Mouse (Mus musculus): ENCODE data around the gene Pmpca. TPM values are rescaled to one million over a fixed set of nuclear protein-coding genes. Genes with fewer than 3 reads are reported as not detected.
A peak's percentile ranks its signal among the peaks of the same experiment; 100 is the strongest.
"Not testable (repeated sequence)": the region's sequence is repeated elsewhere in the genome, so short reads cannot be mapped to it uniquely, and the experiment has no call there.

Pmpca gene
- polyA plus RNA-seq, 1 experiment from 2014 or later = 103 TPM

DNA sequence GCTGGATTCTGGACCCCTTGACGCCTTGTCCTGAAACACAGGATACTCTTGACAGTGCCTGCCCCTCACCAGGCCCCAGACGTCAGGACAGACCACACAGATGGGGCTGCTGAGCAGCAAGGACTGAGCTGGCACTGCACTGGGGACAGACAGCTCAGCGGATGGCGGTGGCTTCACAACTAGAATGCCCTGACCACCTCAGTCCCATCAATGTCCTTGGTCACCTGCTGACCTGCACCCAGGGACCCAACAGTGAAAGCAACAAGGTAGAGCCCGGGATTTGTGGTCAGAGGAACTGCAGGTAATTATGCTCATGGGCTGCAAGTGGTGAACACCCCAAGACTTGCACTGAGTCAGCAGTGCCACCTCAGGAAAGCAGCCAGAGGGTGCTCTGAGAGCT, 26.1 kb upstream of the Pmpca start:
- H3K9me3 ChIP-seq (replicated peaks; ENCODE audit: control insufficient read depth, low read length) = no peaks in the 10 kb centered on the region
- no peak overlapping the region for H3K4me2 ChIP-seq (ENCODE audit: low read depth, low read length)
- DNase-seq (ENCODE audit: low spot score) (no peak), ATAC-seq (replicated peaks; ENCODE audit: insufficient number of reproducible peaks, low FRiP score, low TSS enrichment, low read depth) (no peak)
- H3K4me1 ChIP-seq (ENCODE audit: control insufficient read depth, insufficient read depth, low read length) = no peaks in the 10 kb centered on the region
- no peak overlapping the region for H3K27ac ChIP-seq (replicated peaks; ENCODE audit: low read depth, low read length)
- 78% methylated on average over 5 of the region's 5 CpGs for WGBS
- peaks cover 7% of the 10 kb centered on the region for H3K36me3 ChIP-seq (replicated peaks; ENCODE audit: control insufficient read depth, insufficient read depth, low read depth, low read length)
- no peak overlapping the region for H3K4me3 ChIP-seq (ENCODE audit: low read depth, low read length)
- H3K9ac ChIP-seq (replicated peaks; ENCODE audit: low read length) = no peak overlapping the region
- H3K27me3 ChIP-seq (ENCODE audit: control insufficient read depth, insufficient read depth, low read length) = no peaks in the 10 kb centered on the region

DNA sequence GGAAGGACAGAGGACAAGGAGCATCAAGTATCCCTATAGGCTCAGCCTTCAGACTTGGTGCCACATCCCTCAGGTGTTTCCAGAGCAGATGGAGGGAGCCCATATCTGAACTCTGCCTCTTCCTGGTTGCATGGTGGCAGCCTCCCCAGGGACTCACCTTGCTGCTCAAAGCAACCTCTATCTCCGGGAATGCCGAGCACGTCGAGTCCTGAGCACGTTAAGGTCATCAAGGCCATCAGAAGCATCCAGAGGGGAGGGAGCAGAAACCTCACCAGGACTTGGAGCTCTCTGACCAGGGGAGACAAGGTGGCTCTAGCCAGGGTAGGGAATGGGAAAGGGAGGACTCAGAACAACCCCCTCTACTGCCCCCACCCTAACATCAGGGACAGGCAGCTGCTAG, 25.7 kb upstream of the Pmpca start:
- H3K9ac ChIP-seq (replicated peaks; ENCODE audit: low read length) = no peak overlapping the region
- peaks cover 8% of the 10 kb centered on the region for H3K36me3 ChIP-seq (replicated peaks; ENCODE audit: control insufficient read depth, insufficient read depth, low read depth, low read length)
- H3K9me3 ChIP-seq (replicated peaks; ENCODE audit: control insufficient read depth, low read length) = no peaks in the 10 kb centered on the region
- no peak overlapping the region for H3K27ac ChIP-seq (replicated peaks; ENCODE audit: low read depth, low read length)
- DNase-seq (ENCODE audit: low spot score) (no peak), ATAC-seq (replicated peaks; ENCODE audit: insufficient number of reproducible peaks, low FRiP score, low TSS enrichment, low read depth) (no peak)
- no peaks in the 10 kb centered on the region for H3K4me1 ChIP-seq (ENCODE audit: control insufficient read depth, insufficient read depth, low read length)
- H3K4me3 ChIP-seq (ENCODE audit: low read depth, low read length) = no peak overlapping the region
- 79% methylated on average over 5 of the region's 5 CpGs for WGBS
- H3K27me3 ChIP-seq (ENCODE audit: control insufficient read depth, insufficient read depth, low read length) = no peaks in the 10 kb centered on the region
- no peak overlapping the region for H3K4me2 ChIP-seq (ENCODE audit: low read depth, low read length)

DNA sequence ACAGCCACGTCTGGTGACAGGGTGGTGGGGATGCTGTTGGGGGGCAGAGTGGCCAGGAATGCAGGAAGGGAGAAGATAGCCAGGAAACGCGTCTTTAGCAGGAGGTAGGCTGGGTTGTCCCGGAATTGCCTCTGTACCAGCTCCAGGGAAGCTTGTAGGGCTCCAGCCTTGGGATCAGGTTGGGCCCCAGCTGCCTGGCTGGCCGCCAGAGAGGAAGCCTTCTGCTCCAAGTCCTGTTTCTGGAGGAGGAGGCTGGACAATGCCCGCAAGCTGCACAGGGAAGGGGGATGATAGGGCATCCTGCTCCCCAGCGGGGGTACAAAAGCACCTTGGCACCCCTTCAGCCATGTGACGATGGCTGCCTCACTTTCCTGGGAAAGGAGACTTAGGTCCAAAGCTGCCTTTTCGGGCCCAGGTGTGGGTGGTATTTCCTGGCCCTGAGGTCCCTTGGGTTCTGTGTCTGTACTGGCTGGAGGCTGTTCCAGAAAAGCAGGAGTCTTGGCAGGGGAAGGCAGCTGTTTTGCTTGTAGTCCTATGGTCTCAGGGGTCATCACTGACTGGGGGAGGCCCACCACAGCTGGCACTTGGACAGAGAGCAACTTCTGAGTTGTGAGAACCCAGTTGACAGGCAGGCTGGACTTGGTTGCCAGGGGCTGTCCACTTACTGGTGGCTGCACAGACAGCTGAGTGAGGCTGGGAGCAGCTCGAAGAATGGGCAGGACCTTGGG, 24.2 kb upstream of the Pmpca start:
- Histone ChIP-seq H3K4me3 (ENCODE audit: low read depth, low read length) (no peak overlapping the region), H3K9ac (replicated peaks; ENCODE audit: low read length) (no peak overlapping the region), H3K9me3 (replicated peaks; ENCODE audit: control insufficient read depth, low read length) (no peaks in the 10 kb centered on the region), H3K4me2 (ENCODE audit: low read depth, low read length) (no peak overlapping the region), H3K27ac (replicated peaks; ENCODE audit: low read depth, low read length) (no peak overlapping the region), H3K27me3 (ENCODE audit: control insufficient read depth, insufficient read depth, low read length) (no peaks in the 10 kb centered on the region), H3K4me1 (ENCODE audit: control insufficient read depth, insufficient read depth, low read length) (no peaks in the 10 kb centered on the region), H3K36me3 (replicated peaks; ENCODE audit: control insufficient read depth, insufficient read depth, low read depth, low read length) (peaks cover 10% of the 10 kb centered on the region)
- DNase-seq (ENCODE audit: low spot score) (no peak), ATAC-seq (replicated peaks; ENCODE audit: insufficient number of reproducible peaks, low FRiP score, low TSS enrichment, low read depth) (no peak)
- WGBS = 85% methylated on average over 10 of the region's 10 CpGs

DNA sequence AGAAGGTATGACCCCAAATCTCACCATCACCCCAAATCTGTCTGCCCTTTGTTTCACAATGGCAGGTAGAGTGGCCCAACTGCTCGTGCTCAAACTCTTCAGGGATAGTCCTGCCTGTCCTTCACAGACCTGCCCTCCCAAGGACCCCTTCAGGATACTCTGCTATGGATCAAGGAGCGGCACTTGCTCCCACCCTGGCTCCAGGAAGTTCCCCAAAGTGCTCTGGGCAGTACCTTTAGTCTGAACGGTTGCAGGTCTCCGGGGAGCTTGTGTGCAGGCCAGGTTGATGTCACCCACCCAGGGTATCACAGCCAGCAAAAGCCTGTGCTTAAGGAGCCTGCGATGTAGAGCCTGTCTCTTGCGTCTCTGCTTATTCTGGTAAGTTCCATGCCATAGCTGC, 21.2 kb upstream of the Pmpca start:
- no peaks in the 10 kb centered on the region for H3K27me3 ChIP-seq (ENCODE audit: control insufficient read depth, insufficient read depth, low read length)
- peaks cover 16% of the 10 kb centered on the region for H3K36me3 ChIP-seq (replicated peaks; ENCODE audit: control insufficient read depth, insufficient read depth, low read depth, low read length)
- DNase-seq (ENCODE audit: low spot score) (no peak), ATAC-seq (replicated peaks; ENCODE audit: insufficient number of reproducible peaks, low FRiP score, low TSS enrichment, low read depth) (no peak)
- WGBS = 90% methylated on average over 6 of the region's 6 CpGs
- no peak overlapping the region for H3K4me2 ChIP-seq (ENCODE audit: low read depth, low read length)
- no peaks in the 10 kb centered on the region for H3K9me3 ChIP-seq (replicated peaks; ENCODE audit: control insufficient read depth, low read length)
- no peaks in the 10 kb centered on the region for H3K4me1 ChIP-seq (ENCODE audit: control insufficient read depth, insufficient read depth, low read length)
- H3K4me3 ChIP-seq (ENCODE audit: low read depth, low read length) = no peak overlapping the region
- no peak overlapping the region for H3K27ac ChIP-seq (replicated peaks; ENCODE audit: low read depth, low read length)
- H3K9ac ChIP-seq (replicated peaks; ENCODE audit: low read length) = no peak overlapping the region

DNA sequence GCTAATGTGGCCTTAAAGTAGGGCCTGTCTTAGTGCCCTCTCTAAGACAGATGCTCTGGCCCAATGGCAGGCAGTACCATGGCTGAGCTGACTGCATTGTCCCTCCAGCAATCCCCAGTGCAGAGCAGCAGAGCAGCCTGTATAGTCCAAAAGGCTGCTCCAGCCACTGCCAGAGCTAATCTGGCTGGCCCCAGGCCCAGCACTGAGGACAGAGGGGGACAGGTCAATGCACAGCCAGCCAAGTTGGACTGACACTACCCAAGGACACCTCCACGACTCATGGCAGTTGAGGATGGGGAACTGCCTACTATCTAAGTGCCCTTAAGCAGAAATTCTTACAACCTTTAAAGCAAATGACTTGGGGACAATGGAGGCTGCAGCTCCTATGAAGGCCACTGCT, 20.6 kb upstream of the Pmpca start:
- H3K9me3 ChIP-seq (replicated peaks; ENCODE audit: control insufficient read depth, low read length) = no peaks in the 10 kb centered on the region
- WGBS = 71% methylated on average over 1 of the region's 1 CpGs
- no peaks in the 10 kb centered on the region for H3K27me3 ChIP-seq (ENCODE audit: control insufficient read depth, insufficient read depth, low read length)
- no peak overlapping the region for H3K27ac ChIP-seq (replicated peaks; ENCODE audit: low read depth, low read length)
- DNase-seq (ENCODE audit: low spot score) = no peak
- H3K4me2 ChIP-seq (ENCODE audit: low read depth, low read length) = no peak overlapping the region
- H3K4me3 ChIP-seq (ENCODE audit: low read depth, low read length) = no peak overlapping the region
- no peak overlapping the region for H3K9ac ChIP-seq (replicated peaks; ENCODE audit: low read length)
- peaks cover 16% of the 10 kb centered on the region for H3K36me3 ChIP-seq (replicated peaks; ENCODE audit: control insufficient read depth, insufficient read depth, low read depth, low read length)
- H3K4me1 ChIP-seq (ENCODE audit: control insufficient read depth, insufficient read depth, low read length) = no peaks in the 10 kb centered on the region
- ATAC-seq (replicated peaks; ENCODE audit: insufficient number of reproducible peaks, low FRiP score, low TSS enrichment, low read depth) = no peak

DNA sequence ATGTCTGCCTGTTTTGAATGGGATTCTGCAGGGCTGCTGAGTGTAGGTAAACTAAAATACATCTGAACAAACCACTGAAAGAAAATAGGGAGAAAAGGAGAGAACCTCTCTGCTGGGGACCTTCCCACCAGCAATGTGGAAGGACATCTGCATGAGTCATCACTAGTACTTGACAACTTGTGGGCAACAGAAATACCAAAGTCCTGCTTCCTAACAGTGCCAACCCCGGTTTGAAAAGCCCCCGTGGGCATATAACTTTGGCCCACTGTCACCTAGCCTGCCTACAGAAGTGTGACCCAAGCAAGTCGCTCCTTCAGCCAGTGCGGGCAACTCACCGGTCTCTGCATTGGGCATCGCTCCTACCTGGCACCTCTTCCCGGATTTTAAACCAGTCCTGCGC, 16.7 kb upstream of the Pmpca start:
- H3K9ac ChIP-seq (replicated peaks; ENCODE audit: low read length) = no peak overlapping the region
- no peak for ATAC-seq (replicated peaks; ENCODE audit: insufficient number of reproducible peaks, low FRiP score, low TSS enrichment, low read depth)
- H3K36me3 ChIP-seq (replicated peaks; ENCODE audit: control insufficient read depth, insufficient read depth, low read depth, low read length) = peaks cover 10% of the 10 kb centered on the region
- no peaks in the 10 kb centered on the region for H3K9me3 ChIP-seq (replicated peaks; ENCODE audit: control insufficient read depth, low read length)
- H3K4me2 ChIP-seq (ENCODE audit: low read depth, low read length) = no peak overlapping the region
- no peak overlapping the region for H3K4me3 ChIP-seq (ENCODE audit: low read depth, low read length)
- WGBS = 93% methylated on average over 8 of the region's 8 CpGs
- no peaks in the 10 kb centered on the region for H3K27me3 ChIP-seq (ENCODE audit: control insufficient read depth, insufficient read depth, low read length)
- H3K27ac ChIP-seq (replicated peaks; ENCODE audit: low read depth, low read length) = no peak overlapping the region
- H3K4me1 ChIP-seq (ENCODE audit: control insufficient read depth, insufficient read depth, low read length) = no peaks in the 10 kb centered on the region
- DNase-seq (ENCODE audit: low spot score) = no peak

DNA sequence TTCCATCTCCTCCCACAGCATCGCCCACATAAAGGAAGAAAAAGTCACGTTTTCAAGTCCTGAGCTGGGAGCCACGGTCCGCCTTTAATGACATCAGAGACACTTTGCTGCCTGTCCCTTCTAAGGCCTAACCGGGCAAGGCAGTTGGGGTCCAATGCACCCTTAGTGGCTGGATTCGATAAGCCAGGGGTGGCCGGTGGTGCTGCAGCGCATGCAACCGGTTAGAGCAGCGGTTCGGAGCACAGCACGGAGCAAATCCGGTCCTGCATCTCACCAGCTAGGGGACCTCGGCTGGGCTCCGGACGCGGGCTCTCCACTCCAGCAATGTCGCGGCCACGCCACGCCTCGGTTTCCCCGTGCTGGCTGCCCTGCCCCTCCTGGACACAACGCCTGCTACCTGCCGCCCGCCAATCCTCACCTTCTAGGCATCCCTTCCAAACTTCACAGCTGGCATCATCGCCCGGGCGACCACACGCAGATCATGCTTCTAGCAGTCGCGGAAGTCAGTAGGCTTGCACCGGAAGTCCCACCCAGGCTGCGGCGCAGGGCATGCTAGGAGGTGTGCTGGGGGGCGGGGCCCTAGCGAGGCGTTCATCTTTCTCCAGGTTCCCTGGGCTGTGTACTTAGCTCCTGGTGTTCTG, 8.9 kb upstream of the Pmpca start, which contains the start of gene Snapc4:
Gene Snapc4, minus strand, starts transcription at position 523 of the 641 bp plus-strand sequence.
- H3K4me2 ChIP-seq (ENCODE audit: low read depth, low read length) = peak within 1 kb of the TSS; percentile 81
- peak; percentile 94 for ATAC-seq (replicated peaks; ENCODE audit: insufficient number of reproducible peaks, low FRiP score, low TSS enrichment, low read depth)
- under 1% methylated on average over 38 of the region's 38 CpGs for WGBS
- no peaks in the 10 kb centered on the region for H3K27me3 ChIP-seq (ENCODE audit: control insufficient read depth, insufficient read depth, low read length)
- peak; percentile 93 for DNase-seq (ENCODE audit: low spot score)
- 0 out of 2 replicates have a peak within 1 kb of the TSS, but pooled peaks have one; percentile 29 for H3K27ac ChIP-seq (replicated peaks; ENCODE audit: low read depth, low read length)
- H3K36me3 ChIP-seq (replicated peaks; ENCODE audit: control insufficient read depth, insufficient read depth, low read depth, low read length) = peaks cover 8% of the 10 kb centered on the region
- peak within 1 kb of the TSS; percentile 77 for H3K9ac ChIP-seq (replicated peaks; ENCODE audit: low read length)
- peak within 1 kb of the TSS; percentile 79 for H3K4me3 ChIP-seq (ENCODE audit: low read depth, low read length)
- no peaks in the 10 kb centered on the region for H3K9me3 ChIP-seq (replicated peaks; ENCODE audit: control insufficient read depth, low read length)
- no peaks in the 10 kb centered on the region for H3K4me1 ChIP-seq (ENCODE audit: control insufficient read depth, insufficient read depth, low read length)

DNA sequence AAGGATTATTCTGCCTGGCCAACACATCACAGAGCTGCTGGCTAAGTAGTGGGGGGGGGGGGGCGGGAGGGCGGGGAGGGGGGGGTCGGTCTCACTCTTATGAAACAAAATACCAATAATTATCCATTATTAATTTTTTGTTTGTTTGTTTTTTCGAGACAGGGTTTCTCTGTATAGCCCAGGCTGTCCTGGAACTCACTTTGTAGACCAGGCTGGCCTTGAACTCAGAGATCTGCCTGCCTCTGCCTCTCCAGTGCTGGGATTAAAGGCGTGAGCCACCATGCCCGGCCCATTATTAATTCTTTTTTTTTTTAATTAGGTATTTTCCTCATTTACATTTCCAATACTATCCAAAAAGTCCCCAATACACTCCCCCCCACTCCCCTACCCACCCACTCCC, 8.3 kb upstream of the Pmpca start:
- H3K4me3 ChIP-seq (ENCODE audit: low read depth, low read length) = peak overlapping the region; percentile 79
- H3K36me3 ChIP-seq (replicated peaks; ENCODE audit: control insufficient read depth, insufficient read depth, low read depth, low read length); H3K27ac ChIP-seq (replicated peaks; ENCODE audit: low read depth, low read length); H3K4me1 ChIP-seq (ENCODE audit: control insufficient read depth, insufficient read depth, low read length); H3K27me3 ChIP-seq (ENCODE audit: control insufficient read depth, insufficient read depth, low read length); H3K9me3 ChIP-seq (replicated peaks; ENCODE audit: control insufficient read depth, low read length); DNase-seq (ENCODE audit: low spot score); ATAC-seq (replicated peaks; ENCODE audit: insufficient number of reproducible peaks, low FRiP score, low TSS enrichment, low read depth): not testable (repeated sequence)
- H3K9ac ChIP-seq (replicated peaks; ENCODE audit: low read length) = peak overlapping the region; percentile 77
- H3K4me2 ChIP-seq (ENCODE audit: low read depth, low read length) = peak overlapping the region; percentile 81
- WGBS = 34% methylated on average over 6 of the region's 6 CpGs
